Mouse (Mus musculus) lung, postnatal 10 days (tissue): Measurements from ENCODE around the gene Eno3.
A peak's percentile ranks its signal among the peaks of the same experiment; 100 is the strongest.

Experiments used
- DNase-seq: peaks from one replicate; pipeline ENCODE4 v3.0.0; 2021

Eno3 gene

DNA sequence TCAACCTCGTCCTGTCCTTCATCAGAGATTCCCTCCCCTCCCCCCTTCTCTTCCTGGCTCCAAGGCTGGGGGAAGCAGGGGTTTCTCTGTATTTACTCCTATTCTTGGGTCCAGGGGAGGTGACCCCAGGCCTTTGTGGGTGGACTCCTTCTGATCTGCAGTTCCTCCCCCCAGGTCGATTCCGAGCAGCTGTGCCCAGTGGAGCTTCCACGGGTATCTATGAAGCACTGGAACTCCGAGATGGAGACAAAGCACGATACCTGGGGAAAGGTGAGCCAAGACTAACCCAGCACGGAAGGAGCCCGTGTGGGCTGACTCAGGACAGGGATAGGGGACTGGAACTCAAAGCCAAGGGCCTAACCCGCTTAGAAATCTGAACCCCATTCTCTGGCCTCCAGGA lies 989 bp downstream of the Eno3 start:
- DNase-seq = no peak

DNA sequence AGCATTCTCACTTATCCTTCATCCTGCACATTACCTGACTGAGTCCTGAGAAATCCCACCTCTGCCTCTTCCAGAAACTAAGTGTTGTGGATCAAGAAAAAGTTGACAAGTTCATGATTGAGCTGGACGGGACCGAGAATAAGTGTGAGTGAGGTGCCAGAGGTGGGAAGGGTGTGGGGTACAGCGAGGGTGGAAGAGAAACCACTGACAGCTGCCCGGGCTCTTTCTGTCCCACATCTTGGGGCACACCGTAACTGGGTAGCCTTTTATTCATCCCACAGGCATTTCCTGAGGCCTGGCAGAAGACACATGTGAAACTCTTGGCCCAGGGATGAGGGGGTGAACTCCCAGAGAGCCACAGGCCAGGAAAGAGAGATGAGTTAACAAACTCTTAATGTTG lies 1.5 kb downstream of the Eno3 start:
- DNase-seq = no peak

DNA sequence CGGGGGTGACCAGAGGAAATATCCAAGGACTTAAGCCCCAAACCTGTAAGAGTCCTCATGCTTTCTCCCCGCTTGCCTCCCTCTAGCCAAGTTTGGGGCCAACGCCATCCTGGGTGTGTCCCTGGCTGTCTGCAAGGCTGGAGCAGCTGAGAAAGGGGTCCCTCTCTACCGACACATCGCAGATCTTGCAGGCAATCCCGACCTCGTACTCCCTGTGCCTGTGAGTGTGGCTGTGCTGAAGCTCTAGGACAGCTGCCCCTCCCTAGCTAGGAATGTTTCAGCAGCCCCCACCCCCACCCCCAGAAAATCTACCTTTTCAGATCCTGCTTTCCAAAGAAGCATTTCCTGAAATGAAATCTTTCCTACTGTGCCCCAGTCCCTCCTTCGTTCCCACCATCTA lies 1.9 kb downstream of the Eno3 start:
- DNase-seq = no peak

DNA sequence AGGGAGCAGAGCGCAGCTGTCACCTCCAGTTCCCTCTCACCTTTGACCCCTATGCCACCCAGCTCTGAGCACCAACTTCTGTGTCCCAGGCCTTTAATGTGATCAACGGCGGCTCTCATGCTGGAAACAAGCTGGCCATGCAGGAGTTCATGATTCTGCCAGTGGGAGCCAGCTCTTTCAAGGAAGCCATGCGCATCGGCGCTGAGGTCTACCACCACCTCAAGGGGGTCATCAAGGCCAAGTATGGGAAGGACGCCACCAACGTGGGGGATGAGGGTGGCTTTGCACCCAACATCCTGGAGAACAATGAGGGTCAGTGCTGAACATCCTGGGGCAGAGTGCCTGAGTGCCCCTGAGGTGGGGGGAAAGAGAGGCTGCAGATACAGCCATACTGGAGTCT lies 3.6 kb downstream of the Eno3 start:
- no peak for DNase-seq

DNA sequence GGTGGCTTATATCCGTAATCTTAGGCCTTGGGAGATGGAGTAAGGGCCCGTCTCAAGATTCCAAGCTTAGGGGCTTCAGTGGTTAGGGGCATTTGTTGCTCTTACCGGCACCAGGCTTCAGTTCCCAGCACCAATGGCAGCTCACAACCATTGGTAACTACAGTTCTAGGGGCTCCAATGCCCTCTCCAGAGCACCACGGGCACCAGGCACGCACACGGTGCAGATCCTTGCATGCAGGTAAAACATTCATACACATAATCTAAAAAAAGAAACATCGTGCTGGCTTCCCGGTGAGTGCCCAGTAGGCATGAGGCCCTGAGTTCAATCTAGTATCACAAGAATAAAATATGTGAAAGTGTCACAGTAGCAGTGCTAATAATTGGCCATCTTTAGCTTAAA lies 6.1 kb downstream of the Eno3 start:
- DNase-seq = no peak

DNA sequence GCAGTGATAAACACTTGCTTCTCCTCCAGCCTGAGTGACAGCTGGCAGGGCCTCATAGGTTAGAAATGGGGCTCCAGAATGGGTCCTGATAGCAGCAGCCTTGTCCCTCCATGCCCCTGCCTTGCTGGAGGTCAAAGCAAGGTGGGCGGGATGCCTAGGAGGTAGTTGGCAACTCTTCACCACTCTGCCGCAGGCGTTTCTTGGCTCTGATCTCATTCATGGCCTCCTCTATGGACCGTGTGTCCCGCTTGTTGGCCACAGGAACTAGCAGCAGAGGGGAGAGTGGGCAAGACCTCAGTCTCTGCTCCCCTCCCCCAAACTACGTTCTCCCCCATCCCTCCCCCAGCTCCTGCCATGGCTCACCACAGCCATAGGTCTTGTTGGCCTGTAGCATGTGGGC lies 7.0 kb downstream of the Eno3 start:
- DNase-seq = no peak

DNA sequence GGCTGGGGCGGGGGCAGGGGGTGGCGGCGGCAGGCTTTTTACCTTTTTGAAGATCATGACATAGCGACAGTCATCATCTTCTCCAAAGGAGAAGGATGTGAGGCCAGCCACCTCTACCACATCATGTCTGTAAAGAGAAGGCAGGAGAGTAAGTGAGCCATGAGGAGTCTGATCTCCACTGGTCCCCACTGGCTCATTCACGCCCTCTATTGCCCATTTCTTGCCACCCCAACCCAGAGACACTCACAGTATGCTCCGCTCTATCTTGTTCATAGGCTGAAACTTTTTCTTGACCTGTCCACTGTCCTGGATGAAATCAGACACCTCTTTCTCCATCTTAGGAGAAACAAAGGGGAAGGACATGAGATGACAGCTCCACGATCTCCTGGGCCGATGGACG lies 7.7 kb downstream of the Eno3 start:
- no peak for DNase-seq

DNA sequence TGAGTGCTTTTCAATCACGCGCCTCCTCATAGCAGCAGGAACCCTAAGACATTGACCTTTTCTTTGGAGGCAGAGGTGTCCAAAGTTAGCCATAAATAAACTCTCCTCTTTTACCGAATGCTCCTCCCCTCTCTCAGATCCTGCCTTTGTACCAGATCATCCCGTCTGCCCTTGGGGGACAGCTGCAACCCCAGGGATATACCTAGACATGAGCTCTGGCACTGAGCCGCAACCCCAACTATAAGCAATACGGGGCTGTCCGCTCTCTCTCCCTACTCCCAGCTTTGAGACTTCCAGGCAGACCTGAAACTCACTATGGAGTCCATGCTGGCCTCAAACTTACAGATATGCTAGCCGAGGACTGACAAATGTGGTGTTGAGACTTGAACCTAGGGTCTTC lies 9.7 kb downstream of the Eno3 start:
- no peak for DNase-seq

DNA sequence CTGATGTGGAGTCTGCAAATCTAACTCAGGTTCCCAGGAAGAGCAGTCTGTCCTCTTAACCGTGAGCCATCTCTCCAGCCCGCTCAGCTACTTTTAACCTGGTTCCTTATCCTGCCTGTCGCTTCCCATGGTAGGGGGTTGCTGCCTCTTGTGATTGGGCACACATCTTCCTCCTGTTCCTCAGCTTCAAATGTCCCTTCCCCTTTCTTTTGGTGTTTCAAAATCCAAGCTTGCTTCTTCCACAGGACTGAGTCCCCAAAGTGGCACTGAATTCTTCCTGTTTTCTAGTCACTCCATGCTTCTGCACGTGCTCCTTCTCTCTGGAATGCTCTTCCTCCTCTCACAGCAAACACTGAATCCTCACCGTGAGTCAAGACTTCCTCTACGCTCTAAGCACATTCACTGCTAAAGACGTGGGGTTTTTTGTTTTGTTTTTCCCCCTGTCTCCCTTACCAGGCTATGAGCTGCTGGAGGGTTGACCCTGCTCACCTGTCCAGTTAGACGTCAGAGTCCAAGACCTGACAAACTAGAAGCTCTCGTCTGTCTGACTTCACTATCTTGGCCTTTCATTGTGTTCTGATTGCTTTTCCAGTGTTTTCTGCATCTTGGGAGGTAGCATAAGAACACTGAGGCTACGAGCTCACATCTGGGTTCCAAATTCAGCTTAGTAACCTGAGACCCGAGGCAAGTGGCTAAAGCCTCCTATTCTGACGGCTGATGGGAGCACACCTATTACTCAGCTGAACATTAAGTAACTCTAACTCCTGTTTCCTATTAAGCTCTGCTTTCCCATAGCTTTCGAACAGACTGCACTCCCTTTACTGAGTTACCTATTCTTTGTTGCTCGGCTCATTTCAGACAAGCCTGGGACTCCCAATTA lies 10.5 kb downstream of the Eno3 start:
- no peak for DNase-seq

DNA sequence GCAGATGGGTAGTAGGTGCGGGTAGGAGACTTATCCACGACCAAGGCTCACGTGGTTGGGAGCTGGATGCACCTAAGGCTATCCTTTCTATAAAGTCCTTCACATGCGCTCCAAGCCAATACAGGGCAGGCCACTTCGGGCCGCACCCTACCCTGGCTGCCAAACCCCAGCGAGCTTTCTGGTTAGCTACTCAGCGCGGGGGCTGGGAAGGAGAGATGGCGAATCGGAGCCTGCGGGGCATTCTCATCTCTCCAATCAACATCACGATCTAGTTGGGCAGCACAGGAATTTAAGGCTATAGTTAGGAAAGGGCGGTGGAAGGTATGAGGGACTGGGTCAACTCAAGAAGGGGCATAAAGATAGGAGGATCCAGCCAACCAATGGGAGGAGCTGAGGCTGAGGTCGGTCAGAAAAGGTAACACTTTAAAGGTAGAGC lies 11.4 kb downstream of the Eno3 start:
- DNase-seq = peak; percentile 85

DNA sequence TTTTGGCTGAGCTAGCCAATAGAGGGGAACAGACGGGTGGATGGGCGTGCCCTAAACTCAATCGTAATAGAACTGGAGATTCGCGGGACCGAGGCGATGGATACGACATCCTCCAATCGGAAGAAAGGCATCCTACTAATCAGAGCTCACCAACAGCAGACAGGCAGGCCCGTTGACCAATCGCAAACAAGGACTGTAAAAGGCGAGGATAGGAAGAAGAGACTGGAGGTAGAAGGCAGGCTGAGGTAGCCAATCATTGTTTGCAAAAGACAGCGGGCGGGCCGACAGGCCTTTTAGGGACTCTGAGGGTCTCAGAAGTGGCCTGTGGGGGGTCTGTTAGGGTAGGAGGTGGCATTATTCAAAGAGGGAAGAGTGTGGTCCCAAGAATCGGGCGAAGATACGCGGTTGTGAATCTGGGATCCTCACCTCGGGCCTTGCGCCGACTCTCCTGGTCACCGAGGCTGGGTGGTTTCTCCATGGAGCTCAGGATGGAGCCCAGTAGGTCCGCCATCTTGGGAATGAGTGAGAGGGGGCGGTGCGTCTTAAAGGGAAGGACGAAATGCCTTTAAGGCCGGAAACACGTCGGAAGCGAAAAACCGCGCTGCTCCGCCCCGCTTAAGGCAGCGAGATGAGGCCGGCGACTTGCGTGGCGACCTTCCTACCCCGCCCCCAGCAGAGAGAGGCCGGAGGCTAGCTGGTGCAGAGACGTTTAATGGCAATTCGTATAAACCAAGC lies 11.9 kb downstream of the Eno3 start, which contains the start of gene Spag7:
Gene Spag7 (minus strand): TSS at position 646 of the 735 bp plus-strand sequence.
- peak; percentile 99 for DNase-seq

DNA sequence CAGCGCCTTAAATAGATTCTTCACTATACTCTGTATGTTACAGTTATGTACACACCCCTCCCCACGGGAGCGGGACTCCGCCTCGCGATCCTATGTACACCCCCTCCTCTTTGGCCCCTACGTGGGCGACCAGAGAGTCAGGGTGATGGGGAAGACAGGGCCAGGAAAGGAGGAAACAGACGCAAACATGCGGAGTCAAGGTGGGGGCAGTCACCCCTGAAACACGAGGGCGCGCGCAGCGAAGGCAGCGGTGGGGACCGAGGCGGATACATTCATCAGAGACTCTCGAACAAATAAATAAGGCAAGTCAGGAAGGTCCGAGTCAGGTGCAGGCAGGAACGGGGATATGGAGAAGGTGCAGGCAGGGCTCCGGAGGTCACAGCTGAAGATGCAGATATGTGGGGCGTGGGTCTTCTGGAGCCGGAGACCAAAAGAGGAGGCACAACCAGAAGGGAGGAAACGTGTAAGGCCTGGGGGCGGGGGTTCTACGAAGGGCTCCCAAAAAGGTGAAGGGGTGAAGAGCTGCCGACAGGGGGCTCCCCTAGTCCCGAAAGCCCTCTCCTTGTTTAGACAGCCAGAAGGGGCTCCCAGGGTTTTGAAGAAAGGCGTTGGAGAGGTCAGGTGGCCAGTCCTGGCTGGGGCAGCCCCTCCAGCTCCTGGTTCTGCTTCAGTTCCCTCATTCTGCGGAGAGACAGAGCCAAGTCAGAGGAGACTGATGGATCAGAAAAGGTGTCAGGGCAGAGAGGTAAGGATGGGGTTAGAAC lies 12.8 kb downstream of the Eno3 start:
- peak; percentile 89 for DNase-seq

DNA sequence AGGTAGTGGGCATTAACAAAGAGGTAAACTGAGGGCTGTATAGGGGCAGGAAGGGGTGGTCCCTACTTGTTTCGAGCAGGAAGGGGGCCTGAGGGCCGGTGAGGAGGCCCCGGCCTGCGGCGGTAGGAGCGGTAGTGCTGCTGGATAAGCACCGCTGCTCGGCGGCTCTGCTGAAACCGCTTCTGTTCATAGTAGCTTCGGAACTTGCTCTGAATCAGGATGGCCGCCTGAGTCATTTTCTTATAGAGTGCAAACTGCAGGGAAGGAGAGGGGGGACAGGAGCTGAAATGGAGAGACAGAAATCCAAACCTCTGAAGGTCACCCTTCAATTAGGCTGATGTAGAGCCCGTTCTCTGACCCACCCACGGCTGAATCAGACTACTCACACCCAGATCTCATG lies 13.5 kb downstream of the Eno3 start:
- no peak for DNase-seq

DNA sequence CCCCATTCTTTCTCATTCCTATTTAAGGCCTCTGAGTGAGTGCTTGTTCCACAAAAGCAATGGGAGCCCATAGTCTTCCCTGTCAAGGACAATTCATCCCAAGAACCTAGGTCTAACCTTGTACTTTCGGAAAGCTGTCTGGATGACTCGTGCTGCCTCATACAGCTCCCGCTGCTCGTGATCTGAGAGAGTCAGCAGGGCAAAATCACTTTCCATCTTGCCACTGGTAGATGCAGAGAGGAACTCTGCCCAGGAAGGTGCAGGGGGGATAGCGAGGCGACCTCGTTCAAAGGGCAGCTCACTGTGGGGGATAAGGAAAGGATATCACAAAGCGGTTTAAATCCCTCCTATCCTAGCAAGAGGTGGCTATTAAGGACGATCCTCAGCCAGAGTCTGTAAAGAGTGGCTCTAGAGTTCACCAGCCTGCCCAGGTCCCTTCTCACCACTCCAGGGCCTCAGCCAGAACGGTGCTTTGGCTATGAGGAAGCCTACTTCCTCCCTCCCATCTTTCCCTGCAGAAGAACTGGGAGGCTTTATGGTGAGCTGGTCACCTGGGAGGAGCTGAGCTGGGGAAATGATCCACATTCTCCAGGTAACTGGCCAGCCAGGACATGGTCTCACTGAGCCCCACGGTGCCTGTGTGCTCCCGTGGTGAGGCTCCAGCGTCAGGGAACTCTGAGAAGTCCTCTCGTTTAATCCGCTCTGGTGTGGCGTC lies 14.5 kb downstream of the Eno3 start:
- no peak for DNase-seq

DNA sequence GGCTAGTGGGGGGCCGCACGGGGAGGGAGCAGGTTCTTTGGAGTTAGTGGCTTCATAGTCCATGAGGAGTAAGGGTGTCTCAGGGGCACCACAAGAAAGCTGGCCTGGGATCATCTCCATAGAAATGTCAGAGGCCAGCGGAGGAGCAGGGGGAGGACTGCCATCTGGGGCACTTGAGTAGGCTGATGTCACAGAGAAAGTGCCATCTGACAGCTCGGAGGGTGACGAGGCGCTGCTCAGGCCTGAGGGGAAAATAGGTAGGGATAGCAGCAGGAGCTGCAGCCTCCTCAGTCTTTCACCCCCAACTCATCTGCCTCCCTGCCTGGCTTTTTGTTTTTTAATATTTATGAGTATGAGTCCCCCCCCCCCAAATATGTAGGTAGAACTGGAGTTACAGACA lies 17.0 kb downstream of the Eno3 start:
- DNase-seq = no peak

DNA sequence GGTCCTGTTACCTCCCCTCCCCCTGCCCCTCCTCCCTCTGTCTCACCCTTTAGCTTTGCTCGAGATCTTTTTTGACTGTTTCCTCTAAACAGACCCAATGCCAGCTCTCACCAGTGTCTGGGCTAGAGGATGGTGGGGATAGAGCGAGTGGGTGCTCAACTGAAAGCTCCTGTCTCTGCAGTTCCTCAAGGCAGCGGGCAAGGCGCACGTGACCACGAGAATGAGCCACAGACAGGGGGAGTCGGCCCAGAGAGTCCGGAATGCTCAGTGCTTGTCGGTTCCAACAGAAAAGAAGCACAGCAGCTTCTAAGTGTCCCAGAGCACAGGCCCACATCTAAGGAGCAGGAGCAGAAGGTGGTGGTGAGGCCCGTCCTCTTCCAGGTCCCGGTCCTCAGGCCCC lies 17.5 kb downstream of the Eno3 start:
- no peak for DNase-seq

DNA sequence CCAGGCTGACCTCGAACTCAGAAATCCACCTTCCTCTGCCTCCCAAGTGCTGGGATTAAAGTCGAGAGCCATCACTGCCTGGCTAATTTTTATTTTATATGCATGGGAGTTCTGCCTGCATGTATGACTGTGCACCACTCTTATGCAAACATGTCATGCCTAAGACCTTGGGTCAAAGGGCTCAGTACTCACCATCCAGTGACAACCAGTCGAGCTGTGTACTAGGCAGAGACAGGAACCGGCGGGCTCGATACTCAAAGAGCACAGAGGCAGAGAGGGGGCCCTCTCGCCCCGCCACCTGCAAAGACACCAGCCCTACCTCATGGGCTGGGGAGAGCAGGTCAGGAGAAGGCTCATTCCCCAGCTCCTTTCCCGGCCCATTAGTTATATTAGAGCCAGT lies 21.1 kb downstream of the Eno3 start:
- no peak for DNase-seq

DNA sequence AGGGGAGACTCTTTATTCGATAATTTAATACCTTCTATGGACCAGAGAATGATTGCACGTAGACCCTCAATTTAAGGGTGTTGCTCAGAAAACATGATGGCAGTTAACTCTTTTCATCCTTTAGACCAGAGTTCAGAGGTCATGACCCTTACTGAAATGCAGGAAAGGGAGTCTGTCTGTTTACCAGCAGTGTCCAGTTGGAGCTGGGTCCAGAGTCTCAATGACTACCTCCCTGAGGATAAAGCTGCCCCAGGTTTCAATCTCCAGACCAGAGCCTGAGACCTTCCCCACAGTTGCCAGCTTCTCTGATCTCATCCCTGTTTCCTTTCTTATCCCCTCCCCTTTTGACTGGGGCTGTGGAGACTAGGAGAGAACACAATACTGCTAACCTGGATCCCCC lies 21.6 kb downstream of the Eno3 start:
- DNase-seq = no peak

DNA sequence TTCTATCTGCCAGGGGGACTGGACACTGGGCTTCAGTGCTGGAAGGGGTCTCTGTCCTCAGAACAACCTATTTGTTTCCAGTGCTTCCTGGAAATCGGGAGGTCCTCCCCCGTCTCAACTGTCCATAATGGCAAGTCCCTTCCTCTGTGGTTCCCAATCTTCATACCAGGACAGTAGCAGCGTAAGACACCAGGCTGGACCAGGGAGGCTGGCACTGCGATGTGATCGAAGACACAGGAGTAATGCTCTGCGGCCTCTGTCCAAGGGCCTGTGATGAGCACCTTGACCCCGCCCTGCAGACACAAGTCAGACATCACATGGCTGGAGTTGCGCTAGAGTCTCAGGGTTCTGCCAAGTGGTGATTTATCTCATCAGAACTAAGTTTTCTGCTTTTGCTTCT lies 22.4 kb downstream of the Eno3 start:
- DNase-seq = no peak

DNA sequence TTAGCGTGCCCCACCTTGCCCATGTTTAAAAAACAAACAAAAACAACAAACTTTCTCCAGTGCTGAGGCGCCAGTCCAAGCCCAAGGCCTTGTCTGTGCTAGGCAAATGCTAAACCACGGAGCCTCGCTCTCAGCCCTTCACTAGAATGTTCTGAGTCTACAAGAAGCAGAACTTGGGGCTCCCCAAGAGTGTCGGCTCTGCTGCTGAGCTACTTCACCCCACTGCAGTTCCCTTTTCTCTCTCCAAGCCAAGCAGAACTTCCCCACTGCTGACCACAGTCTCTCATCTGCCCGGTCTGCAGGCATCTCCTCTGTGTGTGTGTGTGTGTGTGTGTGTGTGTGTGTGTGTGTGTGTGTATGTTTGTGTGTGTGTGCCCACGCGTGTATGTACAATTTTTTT lies 22.9 kb downstream of the Eno3 start:
- no peak for DNase-seq

DNA sequence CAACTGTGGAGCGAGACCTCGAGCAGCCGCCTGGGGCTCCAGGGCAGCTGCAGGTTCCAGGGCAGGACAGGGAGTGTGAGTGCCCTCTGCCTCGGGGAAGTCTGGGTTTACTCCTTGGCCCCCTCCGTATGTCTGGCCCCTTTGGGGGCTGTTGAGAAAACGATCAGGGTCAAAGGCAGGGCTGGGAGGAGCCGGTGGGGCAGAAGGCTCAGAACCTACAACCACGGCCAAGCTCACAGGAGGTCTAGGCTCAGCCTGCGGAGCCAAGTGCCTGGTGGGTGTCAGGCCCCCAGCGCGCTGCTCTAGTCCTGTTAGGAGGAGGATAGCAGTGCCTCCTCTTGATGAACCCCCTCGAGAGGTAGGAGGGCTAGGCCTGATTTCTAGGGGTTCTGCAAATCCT lies 24.2 kb downstream of the Eno3 start:
- DNase-seq = no peak

DNA sequence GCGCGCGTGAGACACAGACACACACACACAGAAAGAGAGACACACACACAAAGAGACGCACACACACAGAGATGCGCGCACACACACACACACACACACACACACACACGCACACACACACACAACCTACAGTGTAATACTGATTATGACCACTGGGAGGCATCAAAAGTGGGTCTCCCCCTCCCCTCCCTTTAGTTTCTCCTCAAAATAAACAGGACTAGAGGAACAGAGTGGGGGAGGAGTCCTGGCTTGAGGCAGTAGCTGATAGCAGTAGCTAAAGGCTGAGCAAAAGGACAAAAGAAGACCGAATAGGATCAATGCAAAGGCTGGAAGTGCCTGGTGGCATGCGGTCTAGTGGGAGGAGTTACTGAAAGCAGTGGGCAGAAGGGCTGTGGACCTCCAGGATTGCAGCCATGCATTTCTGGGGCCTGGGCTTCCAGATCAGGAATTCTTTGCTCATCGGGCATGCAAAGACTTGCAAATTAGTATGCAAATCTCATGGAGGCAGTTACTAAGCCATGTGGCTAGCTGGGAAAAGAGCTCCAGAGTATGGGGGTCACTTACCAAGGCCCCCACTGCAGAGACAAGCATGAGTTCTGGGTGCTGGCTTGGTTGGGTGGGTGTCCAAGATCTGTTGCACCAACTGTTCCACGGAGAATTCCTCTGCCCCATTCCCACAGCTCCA lies 25.0 kb downstream of the Eno3 start:
- peak; percentile 84 for DNase-seq
